Mouse (Mus musculus) thymus, postnatal 10 days (tissue): ENCODE results near the gene Clec4g.

ENCODE experiments used
- DNase-seq, 2 experiments: peaks; one replicate each; pipeline ENCODE4 v3.0.0; 2021; ENCODE audit warnings: low spot score in 2 of 2

Gene Clec4g

GRCm38 (mm10) chr8:3679236-3679635 is 41.2 kb downstream of the Clec4g start:
- DNase-seq: no peak

DNA sequence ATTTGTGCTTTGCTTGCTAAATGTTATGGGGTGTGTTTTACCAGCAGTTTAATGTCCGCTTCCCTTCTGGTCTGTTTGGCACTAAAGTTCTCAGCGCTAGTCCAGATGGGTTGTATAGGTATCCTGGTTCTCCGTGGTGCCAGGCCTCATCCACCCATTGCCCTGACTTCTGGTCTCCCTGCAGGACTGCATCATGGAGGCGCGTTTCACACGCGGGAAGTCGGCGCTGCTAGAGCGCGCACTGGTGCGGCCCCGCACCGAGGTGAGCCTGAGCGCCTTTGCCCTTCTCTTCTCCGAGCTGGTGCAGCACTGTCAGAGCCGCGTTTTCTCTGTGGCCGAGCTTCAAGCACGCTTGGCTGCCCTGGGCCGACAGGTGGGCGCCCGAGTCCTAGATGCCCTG is 41.6 kb downstream of the Clec4g start:
- DNase-seq: no peak

- no peak for DNase-seq
These were observed 43.4 kb downstream of the Clec4g start for GRCm38 (mm10) chr8:3676993-3677579.

DNA sequence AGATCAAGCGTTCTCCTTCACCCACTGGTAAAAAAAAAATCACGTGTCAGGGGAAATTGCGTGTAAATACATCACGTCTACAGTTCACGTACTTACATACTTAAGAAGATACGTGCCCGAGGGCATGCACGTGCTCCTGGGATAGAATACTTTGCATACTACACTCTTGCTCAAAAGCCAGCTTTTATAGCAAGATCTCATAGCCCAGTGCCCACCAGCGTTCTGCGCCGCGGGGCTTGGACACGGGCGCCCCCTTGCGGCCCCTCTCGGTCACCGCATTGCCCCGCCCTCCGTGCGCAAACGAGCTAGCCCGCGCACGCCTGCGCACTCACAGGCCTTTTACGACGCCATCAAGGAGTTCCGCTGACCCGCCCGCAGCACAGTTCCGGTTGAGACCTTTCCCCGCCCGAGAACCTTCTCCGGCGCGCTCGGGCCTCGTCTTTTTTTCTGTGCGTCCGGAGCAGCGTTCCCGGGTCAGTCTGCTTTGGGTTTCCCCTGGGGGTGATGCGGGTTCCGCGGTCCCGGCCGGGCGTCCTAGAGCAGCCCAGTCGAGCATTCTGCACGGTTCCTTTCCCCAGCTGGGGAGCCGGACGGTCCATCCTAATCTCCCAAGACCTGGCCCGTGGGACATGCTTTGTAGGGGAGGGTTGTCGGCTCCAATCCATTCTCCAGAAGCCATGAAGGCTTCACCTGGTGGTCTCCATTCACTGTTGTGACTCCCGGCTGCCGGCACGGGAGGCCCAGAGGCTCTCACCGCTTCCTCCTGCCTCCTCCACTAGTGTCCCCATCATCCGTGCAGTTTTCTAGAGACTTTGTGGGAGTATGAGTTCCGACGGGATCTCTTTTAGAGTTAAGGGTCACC is 44.1 kb downstream of the Clec4g start, which contains the start of gene Trappc5:
TSS of gene Trappc5 (plus strand) at position 169 of the 862 bp plus-strand sequence.
- peak; percentile 91 to 95 for DNase-seq

GRCm38 (mm10) chr8:3674671-3675070 is 45.8 kb downstream of the Clec4g start:
- no peak for DNase-seq

DNA sequence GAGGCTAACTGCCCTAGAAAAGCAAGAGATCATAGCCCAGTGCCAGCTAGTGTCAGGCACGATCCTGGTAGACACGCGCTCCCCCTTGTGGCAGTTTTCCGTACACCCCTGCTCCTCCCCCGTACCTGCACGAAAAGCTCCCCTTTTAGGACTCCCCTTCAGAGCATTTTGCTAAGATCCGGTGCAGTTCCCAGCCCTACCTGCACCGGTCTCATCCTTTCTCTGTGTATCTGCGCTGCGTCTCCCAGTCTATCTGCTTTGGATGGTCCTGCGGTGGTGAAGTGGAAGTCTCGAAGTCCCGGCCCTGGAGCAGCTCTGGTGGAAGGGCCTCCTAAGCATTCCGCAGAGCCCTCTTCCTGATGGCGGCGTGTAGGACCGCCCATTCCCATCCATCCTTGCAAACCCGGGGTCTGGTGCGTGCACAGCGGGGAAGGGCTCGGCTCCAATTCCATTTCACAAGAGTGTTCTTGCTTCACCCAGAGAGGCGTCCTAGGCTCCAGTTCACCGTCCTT is 48.4 kb downstream of the Clec4g start, which contains the start of gene Fcor:
TSS of gene Fcor (minus strand) at position 383 of the 512 bp plus-strand sequence.
- DNase-seq: peak; percentile 77 to 92

GRCm38 (mm10) chr8:3670388-3670787 is 50.1 kb downstream of the Clec4g start:
- DNase-seq: no peak

- DNase-seq: no peak
These were observed 54.9 kb downstream of the Clec4g start, which contains the start of gene Mcemp1 for GRCm38 (mm10) chr8:3665507-3665906. TSS of gene Mcemp1 (plus strand) at chr8:3665754.

DNA sequence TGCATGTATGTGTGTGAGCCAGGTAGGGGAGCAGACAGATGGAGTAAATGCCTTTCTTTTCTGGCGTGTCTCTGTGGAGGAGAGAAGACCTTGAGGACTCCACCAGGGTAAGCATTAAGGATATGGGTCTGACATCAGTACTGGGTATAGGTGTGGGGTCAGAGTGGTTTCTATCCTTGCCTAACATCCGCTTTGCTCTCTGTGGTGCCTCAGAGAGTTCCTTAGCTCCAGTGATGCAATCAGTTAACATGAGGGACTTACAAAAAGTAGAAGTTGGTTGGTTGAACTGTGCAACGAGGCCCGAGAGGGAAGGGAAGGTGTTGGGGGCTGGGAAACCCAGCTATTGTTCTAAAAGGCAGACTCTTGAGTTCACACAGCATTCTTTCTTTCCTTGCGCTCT is 56.0 kb downstream of the Clec4g start:
- DNase-seq: no peak

DNA sequence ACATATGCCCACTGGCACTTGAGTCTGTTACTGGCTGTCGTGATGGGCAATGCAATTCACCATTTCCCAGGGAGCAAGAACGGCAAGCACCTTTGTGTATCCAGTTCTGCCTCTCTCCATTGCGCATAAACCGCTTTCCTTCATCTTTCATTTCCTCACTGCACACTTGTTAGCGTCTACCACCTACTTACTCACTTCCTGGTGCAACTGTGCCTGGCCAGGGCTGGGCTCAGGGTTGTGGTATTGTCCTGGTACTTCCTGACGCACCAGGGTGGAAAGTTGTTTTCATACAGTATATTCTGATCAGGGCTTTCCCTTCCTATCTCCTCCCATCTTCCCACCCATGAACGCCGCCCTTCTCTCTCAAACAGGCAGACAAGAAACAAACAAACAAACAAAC is 59.6 kb downstream of the Clec4g start:
- DNase-seq: no peak
